In genomic region chr1:183134427-183134826, GRCm38 (mm10) we compare ENCODE assay signal across 10 mouse cellular contexts.
DNase-seq lines count a peak whose midpoint lies in the region; ATAC-seq lines count a peak whose summit lies in the region.
"Had no signal": no experiment of that assay in that cellular context is flagged by ENCODE, and none has a peak within 500 bp of the region (broad histone marks: within the 10 kb centered on the region; RNA-seq: fewer than 3 reads in every experiment).

No protein-coding gene starts in this region.

- WGBS in heart, embryonic 14.5 days = 51% methylated on average over 4 of the region's 4 CpGs
- 62% methylated on average over 4 of the region's 4 CpGs for WGBS in heart, embryonic 11.5 days (ENCODE audit: insufficient replicate concordance)
- 89% methylated on average over 4 of the region's 4 CpGs for WGBS in hindbrain, embryonic 11.5 days

- no peak overlapping the region for H3K4me2 ChIP-seq in heart, embryonic 14.5 days (ENCODE audit: low read length)
- no peak overlapping the region for H3K4me2 ChIP-seq in heart, embryonic 11.5 days
- H3K4me2 ChIP-seq in hindbrain, embryonic 11.5 days (replicated peaks; ENCODE audit: low read depth, low read length) = no peak overlapping the region
- H3K4me2 ChIP-seq: hindbrain, embryonic 15.5 days had no signal

- H3K27me3 ChIP-seq in heart, embryonic 14.5 days (ENCODE audit: control insufficient read depth, insufficient read depth, low read length) = no peaks in the 10 kb centered on the region
- H3K27me3 ChIP-seq in heart, embryonic 11.5 days (ENCODE audit: control insufficient read depth, insufficient read depth, low read length) = no peaks in the 10 kb centered on the region
- no peaks in the 10 kb centered on the region for H3K27me3 ChIP-seq in hindbrain, embryonic 11.5 days (ENCODE audit: control insufficient read depth, insufficient read depth, low read length)
- H3K27me3 ChIP-seq: hindbrain, embryonic 15.5 days had no signal

- H3K27ac ChIP-seq in heart, embryonic 14.5 days (replicated peaks in 1 of 2; ENCODE audit: control insufficient read depth in 1 of 2, insufficient read depth in 1 of 2, low read depth in 2 of 2, low read length in 2 of 2) = peak overlapping the region; percentile 16 to 38; a peak in 2 of 4 replicates
- no peak overlapping the region; the same call in 1 of the 2 replicates for H3K27ac ChIP-seq in heart, embryonic 11.5 days (ENCODE audit: low read depth, low read length)
- H3K27ac ChIP-seq in hindbrain, embryonic 11.5 days (ENCODE audit: low read depth, low read length) = no peak overlapping the region; the same call in 1 of the 2 replicates
- H3K27ac ChIP-seq: embryonic facial prominence, embryonic 10.5 days; hindbrain, embryonic 15.5 days had no signal

- H3K4me3 ChIP-seq in heart, embryonic 14.5 days (ENCODE audit: control insufficient read depth in 1 of 2, insufficient read depth in 1 of 2, low read depth in 1 of 2, low read length in 2 of 2) = no peak overlapping the region
- no peak overlapping the region for H3K4me3 ChIP-seq in heart, embryonic 11.5 days (ENCODE audit: low read depth, low read length)
- H3K4me3 ChIP-seq in hindbrain, embryonic 11.5 days (ENCODE audit: low read depth, low read length) = no peak overlapping the region
- H3K4me3 ChIP-seq: embryonic facial prominence, embryonic 10.5 days; hindbrain, embryonic 15.5 days had no signal

- ATAC-seq in heart, embryonic 14.5 days (ENCODE audit: insufficient number of reproducible peaks, insufficient read depth, low FRiP score, low read depth) = peak; percentile 47; the same call in 1 of the 2 replicates
- ATAC-seq in heart, embryonic 11.5 days (replicated peaks; ENCODE audit: insufficient number of reproducible peaks, low FRiP score, low TSS enrichment) = no peak
- ATAC-seq in granulocyte monocyte progenitor cell, adult 5-6 weeks (replicated peaks; ENCODE audit: poor library complexity, severe bottlenecking) = peak; percentile 20; the same call in 1 of the 2 replicates
- no peak for ATAC-seq in hindbrain, embryonic 11.5 days (ENCODE audit: low FRiP score)

- H3K9ac ChIP-seq in heart, embryonic 14.5 days (ENCODE audit: low read length) = no peak overlapping the region
- H3K9ac ChIP-seq in heart, embryonic 11.5 days (ENCODE audit: low read depth, low read length) = no peak overlapping the region
- H3K9ac ChIP-seq in hindbrain, embryonic 11.5 days (ENCODE audit: low read depth, low read length) = no peak overlapping the region
- H3K9ac ChIP-seq: hindbrain, embryonic 15.5 days had no signal

- no peaks in the 10 kb centered on the region for H3K9me3 ChIP-seq in heart, embryonic 14.5 days (ENCODE audit: control insufficient read depth, low read length)
- H3K9me3 ChIP-seq in heart, embryonic 11.5 days (replicated peaks; ENCODE audit: control insufficient read depth, low read length) = no peaks in the 10 kb centered on the region
- H3K9me3 ChIP-seq in hindbrain, embryonic 11.5 days (ENCODE audit: control insufficient read depth, low read length) = no peaks in the 10 kb centered on the region
- H3K9me3 ChIP-seq: embryonic facial prominence, embryonic 10.5 days; hindbrain, embryonic 15.5 days had no signal

- peaks cover 8% of the 10 kb centered on the region; the same call in 1 of the 2 replicates for H3K36me3 ChIP-seq in heart, embryonic 14.5 days (ENCODE audit: control insufficient read depth, insufficient read depth, low read length)
- no peaks in the 10 kb centered on the region for H3K36me3 ChIP-seq in heart, embryonic 11.5 days (ENCODE audit: control insufficient read depth, insufficient read depth, low read length)
- no peaks in the 10 kb centered on the region for H3K36me3 ChIP-seq in hindbrain, embryonic 11.5 days (ENCODE audit: control insufficient read depth, insufficient read depth, low read length)
- H3K36me3 ChIP-seq: hindbrain, embryonic 15.5 days had no signal

- DNase-seq in CD4-positive, CD25-positive, alpha-beta regulatory T cell, adult 2 months (ENCODE audit: low read depth, low spot score) = peak; percentile 69
- DNase-seq in lung, postnatal 36 days = peak; percentile 48
- DNase-seq in urinary bladder, postnatal 14 days (ENCODE audit: low spot score) = no peak
- no peak for DNase-seq in hindbrain, embryonic 11.5 days (ENCODE audit: low spot score)
- no peak for DNase-seq in ovary, postnatal 14 days (ENCODE audit: low spot score)

- peaks cover 2 to 26% of the 10 kb centered on the region in 2 experiments; a peak in 3 of 4 replicates for H3K4me1 ChIP-seq in heart, embryonic 14.5 days (ENCODE audit: control insufficient read depth in 2 of 2, insufficient read depth in 2 of 2, low read length in 2 of 2)
- H3K4me1 ChIP-seq in heart, embryonic 11.5 days (ENCODE audit: control insufficient read depth, insufficient read depth, low read length) = peaks cover 18% of the 10 kb centered on the region
- no peaks in the 10 kb centered on the region for H3K4me1 ChIP-seq in hindbrain, embryonic 11.5 days (replicated peaks; ENCODE audit: control insufficient read depth, insufficient read depth, low read length)

Comparison
In these comparisons a context has a peak if more than half of its experiments do, and no peak if none do; other contexts are left out.
1. ATAC-seq: peak in heart, embryonic 14.5 days (single experiment) and granulocyte monocyte progenitor cell, adult 5-6 weeks (single experiment); none in heart, embryonic 11.5 days (single experiment) and hindbrain, embryonic 11.5 days (single experiment).
2. H3K27ac ChIP-seq: peak in heart, embryonic 14.5 days (2 of 2); none in heart, embryonic 11.5 days (single experiment) and hindbrain, embryonic 11.5 days (single experiment).
3. DNase-seq: peak in CD4-positive, CD25-positive, alpha-beta regulatory T cell, adult 2 months (single experiment) and lung, postnatal 36 days (single experiment); none in urinary bladder, postnatal 14 days (single experiment), hindbrain, embryonic 11.5 days (single experiment) and ovary, postnatal 14 days (single experiment).